Mouse (Mus musculus) stomach, embryonic 15.5 days (tissue): ENCODE measurements around the gene Mucl3. TPM values are rescaled to one million over a fixed set of nuclear protein-coding genes. Genes with fewer than 3 reads are reported as not detected.

Experiments used
- ATAC-seq: fragments of 200-750 bp; cut with Nextera tagmentation; 2 replicates; pipeline ENCODE4 v1.8.0; 2017; ENCODE audit warnings: low read depth, moderate number of reproducible peaks, moderate TSS enrichment; ENCODE audit not compliant: insufficient read depth, low FRiP score
- H3K27ac ChIP-seq: fragments of 300-500 bp; sonication (generic); 2 replicates; pipeline ENCODE4 v1.5.1; 2015; ENCODE audit warnings: mild to moderate bottlenecking, inconsistent platforms
- H3K27me3 ChIP-seq: fragments of 300-500 bp; sonication (generic); replicated peaks from 2 replicates; pipeline ENCODE4 v1.6.1; 2015; ENCODE audit warnings: inconsistent platforms
- H3K36me3 ChIP-seq: fragments of 300-500 bp; sonication (generic); 2 replicates; pipeline ENCODE4 v1.6.1; 2015; ENCODE audit warnings: inconsistent platforms
- H3K4me1 ChIP-seq: fragments of 300-500 bp; sonication (generic); 2 replicates; pipeline ENCODE4 v1.6.1; 2015; ENCODE audit warnings: inconsistent platforms
- H3K4me2 ChIP-seq: fragments of 300-500 bp; sonication (generic); 2 replicates; pipeline ENCODE4 v1.6.1; 2015; ENCODE audit warnings: mild to moderate bottlenecking, inconsistent platforms
- H3K4me3 ChIP-seq: fragments of 300-500 bp; sonication (generic); replicated peaks from 2 replicates; pipeline ENCODE4 v1.5.1; 2015; ENCODE audit warnings: inconsistent platforms
- H3K9ac ChIP-seq: fragments of 300-500 bp; sonication (generic); 2 replicates; pipeline ENCODE4 v1.6.1; 2015; ENCODE audit warnings: inconsistent platforms
- H3K9me3 ChIP-seq: fragments of 300-500 bp; sonication (generic); 2 replicates; pipeline ENCODE4 v1.6.1; 2016; ENCODE audit warnings: inconsistent platforms
- WGBS: fragments of 180-500 bp; shearing (Covaris S2); methylation state at CpG from one replicate; pipeline ENCODE4 v1.1.7; 2015; 5-methylcytosine and 5-hydroxymethylcytosine counted together
- polyA plus RNA-seq: library from polyadenylated mRNA; unstranded; fragments of >200 nt; fragmentation: Nextera tagmentation; extraction: Ambion mirVana; gene quantifications from 2 replicates; pipeline ENCODE4 v1.2.1, GENCODE M21; 2015

Gene Mucl3
- polyA plus RNA-seq = 19.5 and 29.5 TPM in 2 replicates

DNA sequence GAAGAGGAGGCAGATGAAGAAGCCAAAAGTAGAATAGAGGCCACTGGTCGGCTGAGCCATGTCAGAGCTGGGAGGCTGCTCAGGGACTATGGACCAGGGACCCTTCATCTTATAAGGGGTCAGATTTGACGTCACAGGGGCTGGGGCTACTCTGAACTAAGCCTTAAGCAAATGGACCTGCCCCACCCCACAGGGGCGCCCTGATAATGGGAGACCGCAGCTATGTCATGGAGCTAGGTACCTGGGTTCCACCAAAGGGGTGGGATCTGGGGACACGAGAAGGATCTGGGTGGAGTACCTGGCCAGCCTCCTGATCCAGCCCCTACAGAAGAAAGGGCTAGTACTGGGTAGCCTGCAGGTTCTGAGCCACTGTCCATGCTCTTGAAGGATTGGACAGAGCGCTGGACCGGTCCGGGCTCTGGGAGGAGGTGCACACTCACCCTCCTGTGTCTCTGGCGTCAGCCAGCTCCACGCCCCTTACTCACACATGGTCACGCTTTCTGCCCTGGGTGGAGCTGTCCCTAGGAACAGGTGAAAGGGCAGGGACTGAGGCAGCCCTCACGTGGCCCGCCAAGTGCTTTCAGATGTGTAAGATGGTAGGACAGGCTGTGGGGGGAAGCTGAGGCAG lies at the start of gene Mucl3:
Gene Mucl3 (minus strand): TSS at position 87 of the 628 bp plus-strand sequence.
- Histone ChIP-seq H3K9me3 (no peaks in the 10 kb centered on the region), H3K4me2 (no peak within 1 kb of the TSS), H3K9ac (no peak within 1 kb of the TSS), H3K4me3 (no peak within 1 kb of the TSS), H3K4me1 (peaks cover 4% of the 10 kb centered on the region; the same call in 1 of the 2 replicates), H3K36me3 (no peaks in the 10 kb centered on the region), H3K27ac (no peak within 1 kb of the TSS), H3K27me3 (no peaks in the 10 kb centered on the region)
- peak; percentile 54 for ATAC-seq
- 57% methylated on average over 13 of the region's 13 CpGs for WGBS

DNA sequence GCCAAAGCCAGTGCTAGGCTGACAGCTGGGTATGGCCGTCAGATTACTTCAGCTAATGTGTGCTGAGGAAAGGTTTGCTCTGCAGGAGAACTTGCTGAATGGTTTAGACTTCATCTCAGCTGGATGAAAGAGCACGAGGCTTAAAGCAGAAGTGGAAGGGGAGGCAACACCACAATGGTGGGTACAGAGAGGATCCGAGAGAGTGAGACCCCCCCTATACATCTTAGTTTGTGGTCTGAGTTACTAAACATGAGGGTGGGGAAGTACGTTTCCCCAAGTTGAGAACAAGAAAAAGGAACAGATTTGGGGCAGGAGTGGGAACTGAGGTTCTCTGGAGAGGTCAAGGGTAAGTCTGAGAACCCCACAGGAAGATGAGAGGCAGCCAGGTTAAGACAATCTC lies 48.9 kb upstream of the Mucl3 start:
- peaks cover 7% of the 10 kb centered on the region for H3K4me1 ChIP-seq
- no peak overlapping the region for H3K9ac ChIP-seq
- peaks cover 69% of the 10 kb centered on the region for H3K36me3 ChIP-seq
- H3K27me3 ChIP-seq = no peaks in the 10 kb centered on the region
- no peaks in the 10 kb centered on the region for H3K9me3 ChIP-seq
- H3K4me3 ChIP-seq = no peak overlapping the region
- 70% methylated on average over 4 of the region's 4 CpGs for WGBS
- no peak overlapping the region for H3K27ac ChIP-seq
- ATAC-seq = no peak
- H3K4me2 ChIP-seq = no peak overlapping the region

DNA sequence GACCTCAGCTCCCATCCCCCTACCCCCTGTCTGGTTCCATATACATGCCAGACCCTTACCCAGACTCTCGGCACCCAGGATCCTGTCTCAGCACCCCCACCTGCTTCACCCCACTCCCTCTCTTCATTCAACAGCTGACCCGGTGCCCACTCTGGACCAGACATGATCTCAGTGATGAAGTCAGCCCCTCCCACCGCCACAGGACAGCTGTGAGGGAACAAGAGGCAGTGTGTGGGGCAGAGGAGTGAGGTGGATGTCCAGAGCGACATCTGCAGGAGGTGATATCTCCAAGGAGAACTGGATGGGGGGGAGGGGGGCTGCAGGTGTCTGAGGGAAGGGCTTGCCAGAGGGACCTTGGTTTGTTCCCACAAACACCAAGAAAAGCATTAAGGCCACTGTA lies 48.3 kb upstream of the Mucl3 start:
- Histone ChIP-seq H3K9me3 (no peaks in the 10 kb centered on the region), H3K36me3 (peaks cover 74% of the 10 kb centered on the region), H3K27ac (no peak overlapping the region), H3K4me3 (no peak overlapping the region), H3K4me2 (no peak overlapping the region), H3K4me1 (0 out of 2 replicates have a peak, but pooled peaks cover 2% of the 10 kb centered on the region), H3K27me3 (no peaks in the 10 kb centered on the region), H3K9ac (no peak overlapping the region)
- WGBS = 78% methylated on average over 4 of the region's 4 CpGs
- no peak for ATAC-seq

DNA sequence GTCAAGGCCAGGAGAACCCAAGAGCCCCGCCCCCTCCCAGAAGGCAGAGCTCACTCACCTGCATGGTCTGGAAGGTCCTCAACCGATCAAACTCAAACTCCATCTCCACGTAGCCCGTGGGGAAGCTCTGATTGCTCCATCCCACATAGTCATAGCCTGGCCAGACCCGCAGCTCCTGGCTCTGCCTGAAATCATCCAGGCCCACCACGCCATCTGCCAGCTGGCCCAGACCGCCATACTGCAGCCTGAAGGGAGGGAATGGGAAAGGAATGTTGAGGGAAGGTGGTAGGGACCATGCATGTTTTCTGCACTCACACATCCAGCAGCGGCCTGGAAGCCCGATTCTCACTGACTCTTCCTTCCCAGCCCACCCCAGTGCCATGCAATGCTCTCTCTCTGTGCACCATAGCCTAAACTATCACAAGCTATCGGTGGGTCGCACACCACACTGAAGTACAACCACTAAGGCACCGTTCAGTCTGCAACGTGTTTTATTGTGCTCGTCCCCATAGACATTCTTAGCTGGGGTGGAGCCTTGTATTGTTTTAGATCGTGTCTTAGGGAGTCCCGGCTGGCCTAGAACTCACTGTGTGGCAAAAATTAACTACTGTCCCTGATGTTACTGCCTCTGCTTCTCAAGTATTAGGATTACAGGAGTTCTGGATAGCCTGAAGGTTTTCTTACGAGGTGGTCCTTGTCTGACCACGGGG lies 46.6 kb upstream of the Mucl3 start:
- Histone ChIP-seq H3K27ac (no peak overlapping the region), H3K4me3 (no peak overlapping the region), H3K9ac (no peak overlapping the region), H3K9me3 (no peaks in the 10 kb centered on the region), H3K4me2 (no peak overlapping the region), H3K36me3 (peaks cover 77% of the 10 kb centered on the region), H3K4me1 (no peaks in the 10 kb centered on the region), H3K27me3 (no peaks in the 10 kb centered on the region)
- ATAC-seq = no peak
- 91% methylated on average over 18 of the region's 18 CpGs for WGBS

DNA sequence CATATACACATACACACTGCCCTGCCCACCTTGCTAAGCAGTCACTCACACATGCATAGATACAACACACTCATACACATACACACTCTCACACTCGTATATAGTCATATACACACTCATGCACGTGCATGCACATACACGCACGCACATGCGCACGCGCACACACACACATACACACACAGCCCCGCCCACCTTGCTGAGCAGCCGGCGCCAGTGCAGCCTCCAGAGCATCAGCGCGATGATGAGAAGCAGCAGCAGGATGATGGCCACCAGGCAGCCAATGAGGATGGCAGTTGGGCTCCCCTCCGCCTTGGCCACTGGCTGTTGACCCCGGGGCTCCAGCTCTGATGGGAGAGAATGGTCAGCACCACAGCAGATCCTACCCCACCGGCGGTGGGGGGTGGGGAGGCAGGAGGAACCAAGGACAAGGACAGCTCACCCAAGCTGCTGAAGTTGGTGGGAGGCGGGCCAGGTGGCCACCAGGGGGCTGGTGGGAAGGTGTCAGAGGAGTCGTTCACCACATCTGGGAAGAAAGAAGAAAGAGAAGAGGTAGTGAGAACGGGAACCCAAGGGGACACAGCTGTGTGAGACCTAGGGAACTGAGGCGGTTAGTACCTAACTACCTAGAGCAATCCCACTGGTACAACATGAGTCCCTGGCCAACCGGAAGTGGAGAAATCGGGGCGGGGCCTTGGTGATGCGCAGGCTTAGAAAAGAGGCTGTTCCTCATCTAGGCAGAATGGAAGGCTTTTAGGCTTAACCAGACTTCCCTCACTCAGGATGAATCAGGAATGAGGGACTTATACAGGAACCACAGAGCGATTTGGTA lies 45.1 kb upstream of the Mucl3 start:
- no peak overlapping the region for H3K4me2 ChIP-seq
- ATAC-seq = no peak
- 82% methylated on average over 25 of the region's 25 CpGs for WGBS
- no peaks in the 10 kb centered on the region for H3K4me1 ChIP-seq
- no peaks in the 10 kb centered on the region for H3K9me3 ChIP-seq
- H3K9ac ChIP-seq = no peak overlapping the region
- H3K4me3 ChIP-seq = no peak overlapping the region
- no peak overlapping the region for H3K27ac ChIP-seq
- no peaks in the 10 kb centered on the region for H3K27me3 ChIP-seq
- peaks cover 81% of the 10 kb centered on the region for H3K36me3 ChIP-seq

DNA sequence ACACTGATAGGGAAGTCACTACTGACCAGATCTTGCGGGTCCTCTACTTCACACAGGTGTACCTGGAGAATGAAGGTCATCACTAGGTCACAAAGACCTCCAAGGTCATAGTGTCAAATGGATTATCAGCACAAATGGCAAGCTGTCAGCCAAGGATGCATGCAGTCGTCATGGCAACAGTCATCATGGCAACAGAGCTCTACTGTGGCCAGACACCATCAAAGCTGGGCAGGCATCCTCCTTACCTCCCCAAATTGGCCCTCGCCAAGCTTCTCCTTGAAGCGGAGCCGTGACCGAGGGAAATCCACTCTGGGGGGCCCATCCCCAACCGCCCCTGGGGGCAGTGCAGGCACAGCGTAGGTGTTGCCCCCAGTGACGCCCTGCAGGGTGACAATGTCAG lies 41.6 kb upstream of the Mucl3 start:
- Histone ChIP-seq H3K27ac (no peak overlapping the region), H3K4me1 (no peaks in the 10 kb centered on the region), H3K27me3 (no peaks in the 10 kb centered on the region), H3K9me3 (no peaks in the 10 kb centered on the region), H3K9ac (no peak overlapping the region), H3K4me3 (no peak overlapping the region), H3K36me3 (peaks cover 63% of the 10 kb centered on the region), H3K4me2 (no peak overlapping the region)
- 76% methylated on average over 9 of the region's 9 CpGs for WGBS
- no peak for ATAC-seq

DNA sequence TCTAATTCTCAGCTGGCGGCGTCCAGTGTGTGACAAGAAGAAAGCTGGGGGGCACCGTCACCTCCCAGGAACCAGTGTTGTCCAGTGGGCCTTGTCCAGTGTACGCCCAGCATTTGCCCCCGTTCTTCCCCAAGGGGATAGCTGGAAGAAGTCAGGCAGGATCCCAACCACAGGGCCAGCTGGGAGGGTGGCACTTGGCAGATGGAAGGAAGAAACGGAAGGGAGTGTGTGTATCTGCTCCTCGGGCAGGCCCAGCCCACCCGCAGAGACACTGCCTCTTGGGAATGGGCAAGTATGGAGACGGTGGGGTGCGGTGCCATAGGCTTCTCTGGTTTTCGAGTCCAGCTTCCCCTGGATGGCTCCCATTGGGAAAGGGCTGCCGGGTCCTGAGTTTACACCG lies 38.5 kb upstream of the Mucl3 start:
- no peak for ATAC-seq
- Histone ChIP-seq H3K4me2 (no peak overlapping the region), H3K9ac (no peak overlapping the region), H3K36me3 (peaks cover 36% of the 10 kb centered on the region), H3K27me3 (no peaks in the 10 kb centered on the region), H3K4me1 (no peaks in the 10 kb centered on the region), H3K27ac (no peak overlapping the region), H3K4me3 (no peak overlapping the region), H3K9me3 (no peaks in the 10 kb centered on the region)
- 88% methylated on average over 13 of the region's 13 CpGs for WGBS

DNA sequence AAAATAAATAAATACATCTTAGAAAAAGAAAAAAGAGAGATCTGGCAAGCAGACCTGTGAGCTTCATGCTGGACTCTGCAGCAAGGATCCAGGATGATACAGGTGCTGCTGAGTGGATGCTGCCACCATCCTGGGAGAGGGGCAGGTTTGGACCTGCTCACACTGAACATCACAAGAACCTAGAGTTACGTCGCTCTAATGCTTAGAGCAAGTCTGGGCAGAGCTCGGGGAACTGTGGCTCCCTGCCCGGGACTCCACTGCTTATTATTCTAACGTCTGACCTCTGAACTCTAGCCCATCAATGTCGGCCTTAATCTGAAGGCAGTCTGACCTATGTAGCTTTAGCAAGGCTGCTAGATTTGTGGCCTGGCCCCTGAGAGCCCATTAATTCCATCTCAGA lies 37.1 kb upstream of the Mucl3 start:
- Histone ChIP-seq H3K4me2 (no peak overlapping the region), H3K27me3 (no peaks in the 10 kb centered on the region), H3K9ac (no peak overlapping the region), H3K4me1 (no peaks in the 10 kb centered on the region), H3K4me3 (no peak overlapping the region), H3K9me3 (no peaks in the 10 kb centered on the region), H3K36me3 (peaks cover 29% of the 10 kb centered on the region), H3K27ac (no peak overlapping the region)
- 26% methylated on average over 6 of the region's 6 CpGs for whole genome bisulfite sequencing
- no peak for ATAC-seq

DNA sequence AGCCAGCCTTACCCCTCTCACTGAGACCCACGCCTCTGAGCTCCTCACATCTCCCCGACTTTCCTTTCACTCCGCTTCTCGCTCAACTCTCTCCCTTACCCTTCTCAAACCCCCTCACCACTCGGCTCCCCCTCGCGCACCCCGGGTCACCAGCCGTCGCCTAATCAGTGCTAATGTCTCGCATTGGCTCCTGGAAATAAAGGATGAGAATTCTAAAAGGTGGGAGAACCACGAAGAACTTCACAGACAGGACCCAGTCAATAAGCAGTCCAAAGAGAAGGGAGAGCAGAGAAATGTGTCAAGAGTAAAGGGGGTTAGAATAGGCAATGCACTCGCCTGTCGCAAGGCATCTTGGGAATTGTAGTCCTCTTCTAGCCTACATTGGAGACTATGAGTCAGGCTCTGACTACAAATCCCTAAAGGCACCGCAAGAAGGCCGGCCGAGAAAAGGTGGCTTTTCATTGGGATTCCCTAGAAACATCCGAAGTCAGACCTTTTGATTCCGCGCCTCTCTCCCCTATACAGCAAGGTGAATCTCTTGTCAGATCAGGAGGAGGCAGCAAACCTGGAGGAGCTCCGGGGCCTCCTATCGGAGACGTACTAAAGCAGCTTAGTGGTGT lies 30.0 kb upstream of the Mucl3 start, which contains the start of gene Gtf2h4:
Gene Gtf2h4 (minus strand): TSS at position 324 of the 620 bp plus-strand sequence.
- H3K36me3 ChIP-seq = peaks cover 9% of the 10 kb centered on the region; the same call in 1 of the 2 replicates
- peak within 1 kb of the TSS; percentile 63 for H3K4me3 ChIP-seq
- H3K9ac ChIP-seq = peak within 1 kb of the TSS; percentile 76
- peaks cover 7% of the 10 kb centered on the region; the same call in 1 of the 2 replicates for H3K4me1 ChIP-seq
- 1% methylated on average over 23 of the region's 23 CpGs for WGBS
- no peaks in the 10 kb centered on the region for H3K9me3 ChIP-seq
- peak within 1 kb of the TSS; percentile 78 for H3K4me2 ChIP-seq
- H3K27ac ChIP-seq = no peak within 1 kb of the TSS
- ATAC-seq = peak; percentile 95
- no peaks in the 10 kb centered on the region for H3K27me3 ChIP-seq

DNA sequence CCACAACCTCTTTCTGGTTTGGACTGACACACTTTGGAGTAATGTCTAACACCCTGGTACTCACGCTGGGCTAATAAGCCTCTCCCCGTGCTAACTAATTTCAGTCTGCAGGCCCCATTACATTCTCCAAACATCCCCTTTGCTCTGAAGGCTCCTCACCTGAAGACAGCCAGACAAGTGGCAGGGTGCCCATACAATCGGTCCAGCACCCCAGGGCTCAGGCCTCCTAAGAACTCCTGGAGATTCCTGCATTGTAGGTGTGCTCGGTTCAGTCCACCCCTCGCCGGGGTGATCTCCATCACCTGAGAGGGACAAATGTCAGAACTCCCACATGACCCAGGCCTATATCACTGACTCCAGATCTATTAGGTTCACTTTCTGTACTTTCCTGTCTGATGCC lies 29.0 kb upstream of the Mucl3 start:
- no peak for ATAC-seq
- H3K4me2 ChIP-seq = no peak overlapping the region
- H3K9ac ChIP-seq = no peak overlapping the region
- H3K4me3 ChIP-seq = no peak overlapping the region
- H3K27ac ChIP-seq = no peak overlapping the region
- 84% methylated on average over 6 of the region's 6 CpGs for WGBS
- H3K36me3 ChIP-seq = peaks cover 9% of the 10 kb centered on the region; the same call in 1 of the 2 replicates
- H3K27me3 ChIP-seq = no peaks in the 10 kb centered on the region
- H3K4me1 ChIP-seq = peaks cover 7% of the 10 kb centered on the region; the same call in 1 of the 2 replicates
- no peaks in the 10 kb centered on the region for H3K9me3 ChIP-seq

DNA sequence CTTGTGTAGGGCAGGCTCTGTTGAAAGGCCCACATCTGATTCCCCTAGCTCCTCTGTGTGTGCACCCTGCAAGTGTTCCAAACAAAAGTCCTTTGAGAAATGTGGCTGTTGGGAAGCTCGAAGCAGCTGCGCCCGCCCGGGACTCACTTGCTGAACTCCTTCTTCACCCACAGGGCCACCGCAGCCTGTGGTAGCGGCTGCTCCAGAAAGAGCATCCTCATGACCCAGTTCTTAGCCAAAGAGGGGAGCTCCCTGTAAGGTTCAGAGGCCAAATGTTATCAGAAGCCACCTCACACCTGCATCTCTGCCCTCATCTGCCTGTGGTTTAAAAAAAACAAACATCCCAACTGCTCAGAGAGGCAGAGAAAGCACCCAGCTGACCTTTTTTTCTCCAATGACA lies 28.4 kb upstream of the Mucl3 start:
- peaks cover 9% of the 10 kb centered on the region; the same call in 1 of the 2 replicates for H3K36me3 ChIP-seq
- no peaks in the 10 kb centered on the region for H3K9me3 ChIP-seq
- no peak overlapping the region for H3K9ac ChIP-seq
- WGBS = 81% methylated on average over 6 of the region's 6 CpGs
- no peak overlapping the region for H3K27ac ChIP-seq
- H3K4me2 ChIP-seq = no peak overlapping the region
- no peaks in the 10 kb centered on the region for H3K27me3 ChIP-seq
- peaks cover 8% of the 10 kb centered on the region for H3K4me1 ChIP-seq
- ATAC-seq = no peak
- no peak overlapping the region for H3K4me3 ChIP-seq
